Mouse (Mus musculus) adrenal gland, adult 18-20 months (tissue): ENCODE measurements at regions not wholly inside any gene's neighbourhood (a gene's known extent, or its start where the extent isn't known, plus 50 kb on each side); places are given as distances from the start of the nearest gene placed in this dataset.

Source experiments
- DNase-seq, 2 experiments: peaks; one replicate each; pipeline ENCODE4 v3.0.0; 2021 to 2022; ENCODE audit warnings: low spot score in 2 of 2

GRCm38 (mm10) chr17:45929591-45929990 lies 102.6 kb downstream of the Vegfa start:
- DNase-seq, result no peak

- no peak for DNase-seq
Observed at GRCm38 (mm10) chr17:45928903-45929477, 103.2 kb downstream of the Vegfa start.

- DNase-seq, result no peak
Observed at GRCm38 (mm10) chr17:45928013-45928412, 104.2 kb downstream of the Vegfa start.

- no peak for DNase-seq
Observed at GRCm38 (mm10) chr17:45925845-45926244, 106.3 kb downstream of the Vegfa start.

GRCm38 (mm10) chr17:45924595-45924994 lies 107.6 kb downstream of the Vegfa start:
- no peak for DNase-seq

- DNase-seq, result no peak
Observed at GRCm38 (mm10) chr17:45923217-45923730, 108.9 kb downstream of the Vegfa start.

- no peak for DNase-seq
Observed at GRCm38 (mm10) chr17:45917647-45918046, 114.5 kb downstream of the Vegfa start.

GRCm38 (mm10) chr17:45916937-45917336 lies 115.2 kb downstream of the Vegfa start:
- no peak for DNase-seq

GRCm38 (mm10) chr17:45914706-45915240 lies 117.4 kb downstream of the Vegfa start:
- DNase-seq, result no peak

GRCm38 (mm10) chr17:45914237-45914636 lies 117.9 kb downstream of the Vegfa start:
- DNase-seq, result no peak

- no peak for DNase-seq
Observed at GRCm38 (mm10) chr17:45913671-45914070, 118.5 kb downstream of the Vegfa start.

GRCm38 (mm10) chr17:45912165-45912564 lies 120.0 kb downstream of the Vegfa start:
- DNase-seq, result no peak

GRCm38 (mm10) chr17:45911201-45911731 lies 120.9 kb downstream of the Vegfa start:
- DNase-seq, result no peak

GRCm38 (mm10) chr17:45910245-45910644 lies 121.9 kb downstream of the Vegfa start:
- DNase-seq, result no peak

- DNase-seq, result no peak
Observed at GRCm38 (mm10) chr17:45907587-45907986, 124.6 kb downstream of the Vegfa start.

GRCm38 (mm10) chr17:45905596-45905995 lies 126.6 kb downstream of the Vegfa start:
- DNase-seq, result peak; percentile 30 to 38

- DNase-seq, result no peak
Observed at GRCm38 (mm10) chr17:45904251-45904650, 127.9 kb downstream of the Vegfa start.

GRCm38 (mm10) chr17:45903294-45903693 lies 128.9 kb downstream of the Vegfa start:
- no peak for DNase-seq

- DNase-seq, result no peak
Observed at GRCm38 (mm10) chr17:45902668-45903067, 129.5 kb downstream of the Vegfa start.

- DNase-seq, result no peak
Observed at GRCm38 (mm10) chr17:45896922-45897302, 135.3 kb downstream of the Vegfa start.

GRCm38 (mm10) chr17:45896142-45896921 lies 135.8 kb downstream of the Vegfa start:
- no peak for DNase-seq

- no peak for DNase-seq
Observed at GRCm38 (mm10) chr17:45894166-45894565, 138.0 kb downstream of the Vegfa start.
